ENCODE assay signal across 16 mouse cellular contexts in genomic region chr3:61494835-61495234, GRCm38 (mm10).
"Had no signal": no experiment of that assay in that cellular context is flagged by ENCODE, and none has a peak within 500 bp of the region (broad histone marks: within the 10 kb centered on the region; RNA-seq: fewer than 3 reads in every experiment).

No protein-coding gene starts in this region.

- H3K4me3 ChIP-seq: intestine, embryonic 15.5 days; kidney, embryonic 15.5 days; limb, embryonic 10.5 days; limb, embryonic 13.5 days; megakaryocyte, embryonic 14.5 days had no signal

- H3K4me1 ChIP-seq: intestine, embryonic 15.5 days; kidney, embryonic 15.5 days; limb, embryonic 10.5 days; limb, embryonic 13.5 days had no signal

- H3K9ac ChIP-seq: intestine, embryonic 15.5 days; kidney, embryonic 15.5 days; limb, embryonic 13.5 days; lung, embryonic 14.5 days had no signal

- H3K36me3 ChIP-seq: intestine, embryonic 15.5 days; kidney, embryonic 15.5 days; limb, embryonic 10.5 days; limb, embryonic 13.5 days had no signal

- H3K9me3 ChIP-seq: intestine, embryonic 15.5 days; kidney, embryonic 15.5 days; limb, embryonic 10.5 days; limb, embryonic 13.5 days; megakaryocyte, embryonic 14.5 days had no signal

- H3K27me3 ChIP-seq: intestine, embryonic 15.5 days; kidney, embryonic 15.5 days; limb, embryonic 13.5 days; megakaryocyte, embryonic 14.5 days had no signal

- H3K27ac ChIP-seq: intestine, embryonic 15.5 days; kidney, embryonic 15.5 days; limb, embryonic 10.5 days; limb, embryonic 13.5 days; macrophage; stomach, postnatal 0 days had no signal

- H3K4me2 ChIP-seq: intestine, embryonic 15.5 days; kidney, embryonic 15.5 days; limb, embryonic 13.5 days; lung, embryonic 14.5 days; midbrain, embryonic 11.5 days had no signal

- ATAC-seq: intestine, embryonic 15.5 days; lung, postnatal 0 days had no signal

- DNase-seq: kidney, adult 11 months; kidney, adult 8-10 months; kidney, postnatal 10 days; kidney, postnatal 36 days; lung, embryonic 14.5 days; midbrain, embryonic 14.5 days; thymus, postnatal 25 days had no signal
